Mouse (Mus musculus) liver, adult 2 months (tissue): ENCODE measurements at regions not wholly inside any gene's neighbourhood (a gene's known extent, or its start where the extent isn't known, plus 50 kb on each side); places are given as distances from the start of the nearest gene placed in this dataset.
A peak's percentile ranks its signal among the peaks of the same experiment; 100 is the strongest.

Experiments
- DNase-seq: peaks from one replicate; pipeline ENCODE4 v3.0.0-alpha.2; 2011; ENCODE audit warnings: low read depth, low spot score; ENCODE audit errors: extremely low read depth
- H3K27ac ChIP-seq: fragments of 200-500 bp; replicated peaks from 2 replicates; pipeline ENCODE4 v1.5.1; 2012; ENCODE audit warnings: low read depth, mild to moderate bottlenecking, control low read depth, inconsistent platforms, low read length; ENCODE audit not compliant: insufficient read depth
- H3K27me3 ChIP-seq: fragments of 200-500 bp; 2 replicates; pipeline ENCODE4 v1.6.1; 2012; ENCODE audit warnings: mild to moderate bottlenecking, moderate library complexity, low read length, inconsistent platforms; ENCODE audit not compliant: control insufficient read depth, insufficient read depth
- H3K36me3 ChIP-seq: fragments of 200-500 bp; 2 replicates; pipeline ENCODE4 v1.6.1; 2012; ENCODE audit warnings: low read length, inconsistent platforms; ENCODE audit not compliant: control insufficient read depth, insufficient read depth
- H3K4me1 ChIP-seq: fragments of 200-500 bp; 2 replicates; pipeline ENCODE4 v1.6.1; 2011; ENCODE audit warnings: low read length; ENCODE audit not compliant: control insufficient read depth, insufficient read depth
- H3K4me3 ChIP-seq: fragments of 200-500 bp; 2 replicates; pipeline ENCODE4 v1.5.1; 2011; ENCODE audit warnings: low read depth, mild to moderate bottlenecking, control low read depth, low read length, moderate library complexity; ENCODE audit not compliant: insufficient read depth
- H3K79me2 ChIP-seq: fragments of 200-500 bp; 2 replicates; pipeline ENCODE4 v1.6.1; 2012; ENCODE audit warnings: inconsistent platforms, mild to moderate bottlenecking, low read length, moderate library complexity; ENCODE audit not compliant: control insufficient read depth, insufficient read depth
- H3K9ac ChIP-seq: fragments of 200-500 bp; 2 replicates; pipeline ENCODE4 v1.6.1; 2012; ENCODE audit warnings: low read depth, mild to moderate bottlenecking, control low read depth, inconsistent platforms, low read length
- CTCF ChIP-seq: fragments of 200-500 bp; IDR thresholded peaks from 2 replicates; pipeline ENCODE4 v1.5.1; 2011; ENCODE audit warnings: low read depth, low read length, control low read depth
- POLR2A ChIP-seq: fragments of 200-500 bp; IDR thresholded peaks from 2 replicates; pipeline ENCODE4 v1.6.1; 2011; ENCODE audit warnings: low read length, control low read depth; ENCODE audit not compliant: insufficient read depth; ENCODE audit errors: extremely low read depth
- WGBS: fragments of 180-500 bp; shearing (Covaris S2); methylation state at CpG from one replicate; pipeline ENCODE4 v1.1.7; 2018; 5-methylcytosine and 5-hydroxymethylcytosine counted together

GRCm38 (mm10) chr5:119459751-119460150 lies 210.7 kb upstream of the Tbx3 start:
- no peak overlapping the region for H3K4me3 ChIP-seq
- H3K9ac ChIP-seq = no peak overlapping the region
- no peak overlapping the region for H3K27ac ChIP-seq
- H3K4me1 ChIP-seq = no peaks in the 10 kb centered on the region
- H3K27me3 ChIP-seq = no peaks in the 10 kb centered on the region
- DNase-seq = no peak
- 75% methylated on average over 3 of the region's 3 CpGs for WGBS
- H3K79me2 ChIP-seq = no peaks in the 10 kb centered on the region
- H3K36me3 ChIP-seq = no peaks in the 10 kb centered on the region
- TF ChIP-seq CTCF = no peak
- TF ChIP-seq POLR2A = no peak

DNA sequence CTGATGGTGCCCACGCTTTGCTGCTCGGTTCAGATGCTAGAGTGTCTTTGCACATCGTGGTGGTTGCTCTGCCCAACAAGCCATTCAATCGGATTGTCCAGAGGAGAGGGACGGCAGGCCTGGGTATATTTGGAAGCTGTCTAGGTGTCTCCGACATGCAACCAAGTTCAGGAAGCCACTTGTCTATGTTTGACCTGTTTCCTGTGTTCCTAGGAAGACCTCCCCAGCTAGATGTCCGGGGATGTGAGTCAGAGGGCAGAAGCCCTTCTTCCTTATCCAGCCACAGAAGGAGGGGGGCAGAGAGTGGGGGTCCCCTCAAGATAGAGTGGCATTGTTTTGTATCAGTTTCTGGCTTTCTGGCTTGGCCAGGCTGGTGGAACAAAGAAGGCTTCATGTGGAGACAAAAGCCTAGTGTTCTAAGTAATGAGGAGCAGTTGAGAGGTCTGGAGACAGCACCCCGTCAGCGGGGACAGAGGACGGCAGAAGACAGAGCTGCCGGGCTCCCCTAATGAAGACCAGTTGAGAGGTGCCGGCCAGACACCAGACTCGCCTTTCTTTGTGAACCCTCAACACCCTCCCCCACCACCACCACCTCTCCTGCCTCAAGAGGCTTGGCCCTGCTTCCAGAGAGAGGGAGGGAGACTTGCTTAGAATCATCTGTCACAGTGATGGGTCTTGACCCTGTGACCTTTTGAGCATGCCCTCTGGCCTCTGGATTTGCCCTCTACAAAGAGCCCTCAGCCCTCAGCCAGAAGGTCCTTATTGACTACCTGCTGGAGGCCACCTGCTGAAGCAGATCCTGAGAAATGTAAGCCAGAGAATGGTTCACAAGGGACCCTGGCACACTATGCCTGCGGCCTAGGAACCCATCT lies 207.6 kb upstream of the Tbx3 start:
- H3K79me2 ChIP-seq = no peaks in the 10 kb centered on the region
- no peak overlapping the region for H3K4me3 ChIP-seq
- H3K27ac ChIP-seq = no peak overlapping the region
- no peak overlapping the region for H3K9ac ChIP-seq
- WGBS = 72% methylated on average over 14 of the region's 14 CpGs
- H3K36me3 ChIP-seq = no peaks in the 10 kb centered on the region
- TF ChIP-seq CTCF (no peak), POLR2A (no peak)
- no peaks in the 10 kb centered on the region for H3K4me1 ChIP-seq
- no peak for DNase-seq
- no peaks in the 10 kb centered on the region for H3K27me3 ChIP-seq

DNA sequence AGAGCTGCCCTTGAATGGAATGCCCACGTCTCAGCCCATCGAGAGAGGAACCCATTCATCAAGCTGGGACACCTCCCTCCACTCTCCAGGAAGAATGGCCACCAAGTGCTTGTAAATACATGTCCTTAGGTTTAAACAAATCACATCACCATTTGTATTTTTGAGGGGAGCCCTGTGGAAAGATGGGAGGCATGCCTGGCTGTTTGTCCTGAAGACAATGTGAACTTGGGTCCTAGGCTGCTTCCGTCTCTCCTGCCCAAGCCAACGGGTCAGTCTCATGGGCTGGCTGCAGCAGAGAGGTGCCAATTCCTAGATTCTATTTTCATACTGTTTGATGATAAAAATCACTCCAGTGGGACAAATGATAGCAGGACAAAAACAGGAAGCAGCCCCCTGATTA lies 205.9 kb upstream of the Tbx3 start:
- H3K27me3 ChIP-seq = no peaks in the 10 kb centered on the region
- no peaks in the 10 kb centered on the region for H3K36me3 ChIP-seq
- H3K79me2 ChIP-seq = no peaks in the 10 kb centered on the region
- H3K27ac ChIP-seq = no peak overlapping the region
- H3K4me3 ChIP-seq = no peak overlapping the region
- TF ChIP-seq CTCF (no peak), POLR2A (no peak)
- DNase-seq = no peak
- WGBS = 82% methylated on average over 4 of the region's 4 CpGs
- no peaks in the 10 kb centered on the region for H3K4me1 ChIP-seq
- H3K9ac ChIP-seq = no peak overlapping the region

GRCm38 (mm10) chr5:119467346-119468085 lies 203.0 kb upstream of the Tbx3 start:
- H3K4me3 ChIP-seq = no peak overlapping the region
- no peak for TF ChIP-seq POLR2A
- no peak for TF ChIP-seq CTCF
- H3K36me3 ChIP-seq = no peaks in the 10 kb centered on the region
- no peaks in the 10 kb centered on the region for H3K27me3 ChIP-seq
- H3K27ac ChIP-seq = no peak overlapping the region
- DNase-seq = peak; percentile 33
- peaks cover 3% of the 10 kb centered on the region; the same call in 1 of the 2 replicates for H3K4me1 ChIP-seq
- no peak overlapping the region for H3K9ac ChIP-seq
- WGBS = 79% methylated on average over 13 of the region's 13 CpGs
- no peaks in the 10 kb centered on the region for H3K79me2 ChIP-seq

GRCm38 (mm10) chr5:119477926-119478325 lies 192.5 kb upstream of the Tbx3 start:
- DNase-seq = peak; percentile 16

More at GRCm38 (mm10) chr5:119477926-119478325, 192.5 kb upstream of the Tbx3 start:
- Histone ChIP-seq H3K36me3 (no peaks in the 10 kb centered on the region), H3K9ac (no peak overlapping the region), H3K79me2 (no peaks in the 10 kb centered on the region), H3K4me1 (no peaks in the 10 kb centered on the region), H3K4me3 (no peak overlapping the region), H3K27ac (no peak overlapping the region), H3K27me3 (no peaks in the 10 kb centered on the region)
- no peak for TF ChIP-seq POLR2A
- no peak for TF ChIP-seq CTCF
- 76% methylated on average over 2 of the region's 2 CpGs for WGBS
